Mouse (Mus musculus): Measurements from ENCODE around the gene Sult5a1.
"Not testable (repeated sequence)": the region's sequence is repeated elsewhere in the genome, so short reads cannot be mapped to it uniquely, and the experiment has no call there.

Gene Sult5a1

GRCm38 (mm10) chr8:123157888-123158465 is at the start of gene Sult5a1:
Sult5a1 (minus strand) TSS chr8:123158315.
- no peak for DNase-seq

DNA sequence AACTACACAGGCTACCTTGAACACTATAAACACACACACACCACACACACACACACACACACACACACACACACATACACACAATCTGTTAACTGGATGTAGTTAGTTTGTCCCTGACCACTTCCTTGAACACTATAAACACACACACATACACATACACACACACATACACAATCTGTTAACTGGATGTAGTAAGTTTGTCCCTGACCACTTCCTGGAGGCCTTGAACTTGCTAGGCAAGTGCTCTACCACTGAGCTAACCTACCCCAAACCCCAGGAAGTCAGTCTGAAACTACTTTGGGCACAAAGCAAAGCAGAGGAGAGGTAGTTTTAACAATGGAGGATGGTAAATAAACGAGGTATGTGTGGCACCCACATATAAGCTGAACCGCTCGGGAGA is 45.5 kb upstream of the Sult5a1 start:
- DNase-seq, result no peak

DNA sequence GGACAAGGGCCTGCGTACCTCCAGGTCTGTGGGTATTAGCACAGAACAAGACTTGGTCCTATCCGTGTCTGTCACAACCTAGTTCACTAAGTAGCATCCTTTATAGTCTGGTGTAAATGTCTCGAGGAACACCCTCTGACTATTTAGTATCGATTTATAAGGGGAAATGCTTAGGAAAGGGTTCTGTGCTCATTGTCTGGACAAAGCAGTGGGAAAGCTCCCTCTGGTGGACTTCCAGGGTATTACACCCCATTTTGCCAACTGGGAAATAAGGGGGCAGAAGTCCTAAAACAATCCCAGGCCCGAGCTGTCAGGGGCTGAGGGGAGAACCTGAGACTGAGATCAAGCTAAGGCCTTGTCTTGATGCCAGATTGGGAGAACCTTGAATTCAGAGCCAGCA is 44.2 kb upstream of the Sult5a1 start:
- peak; percentile 56 for DNase-seq

GRCm38 (mm10) chr8:123199864-123200263 is 41.7 kb upstream of the Sult5a1 start:
- no peak for DNase-seq

DNA sequence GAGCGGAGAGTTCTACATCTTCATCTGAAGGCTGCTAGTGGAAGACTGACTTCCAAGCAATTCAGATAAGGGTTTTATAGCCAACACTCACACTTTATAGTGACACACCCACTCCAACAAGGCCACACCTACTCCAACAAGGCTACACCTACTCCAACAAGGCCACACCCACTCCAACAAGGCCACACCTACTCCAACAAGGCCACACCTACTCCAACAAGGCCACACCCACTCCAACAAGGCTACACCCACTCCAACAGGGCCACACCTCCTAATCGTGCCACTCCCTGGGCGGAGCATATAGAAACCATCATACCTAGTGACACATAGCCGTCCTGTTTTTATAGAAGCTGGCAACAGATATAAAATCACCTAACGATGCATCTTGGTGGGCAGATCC is 38.9 kb upstream of the Sult5a1 start:
- DNase-seq, result not testable (repeated sequence)

DNA sequence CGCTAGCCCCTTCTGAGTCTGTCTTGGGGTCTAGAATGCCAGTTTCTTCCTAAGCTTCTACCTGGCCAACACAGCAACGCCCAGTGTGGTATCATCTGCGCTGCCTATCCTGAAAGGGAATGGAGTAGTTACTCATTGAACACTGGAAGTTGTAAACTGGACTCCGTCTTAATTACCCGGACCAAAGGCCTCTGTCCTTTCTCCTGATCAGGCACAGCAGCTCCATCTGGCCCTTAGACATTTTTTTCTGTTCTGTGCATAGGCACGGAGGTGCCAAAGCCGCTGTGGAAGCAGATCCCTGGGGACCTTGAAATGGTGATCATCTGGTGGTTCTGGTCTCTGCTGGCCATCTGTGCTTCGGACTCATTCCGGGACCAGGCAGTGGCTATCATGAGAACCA is 35.7 kb upstream of the Sult5a1 start:
- no peak for DNase-seq

DNA sequence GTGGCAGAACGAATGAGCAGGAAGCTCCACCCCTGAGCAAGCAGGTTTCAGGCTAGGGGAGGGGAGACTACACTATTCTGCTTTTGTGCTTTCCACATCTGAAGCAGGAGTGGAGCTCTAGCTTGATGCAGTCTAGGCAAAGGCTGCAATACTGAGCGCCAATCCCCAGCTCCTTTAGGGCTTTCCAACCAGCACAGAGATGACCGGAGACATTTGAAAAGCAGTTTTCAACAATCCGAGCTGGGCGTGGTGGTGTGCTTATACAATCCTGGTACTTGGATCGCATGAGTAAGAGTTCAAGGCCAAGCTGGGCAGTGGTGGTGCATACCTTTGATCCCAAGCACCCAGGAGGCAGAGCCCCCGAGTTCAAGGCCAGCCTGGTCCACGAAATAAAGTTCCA is 33.8 kb upstream of the Sult5a1 start:
- no peak for DNase-seq

- DNase-seq, result peak; percentile 35
Measured at GRCm38 (mm10) chr8:123190678-123191077, 32.6 kb upstream of the Sult5a1 start.

DNA sequence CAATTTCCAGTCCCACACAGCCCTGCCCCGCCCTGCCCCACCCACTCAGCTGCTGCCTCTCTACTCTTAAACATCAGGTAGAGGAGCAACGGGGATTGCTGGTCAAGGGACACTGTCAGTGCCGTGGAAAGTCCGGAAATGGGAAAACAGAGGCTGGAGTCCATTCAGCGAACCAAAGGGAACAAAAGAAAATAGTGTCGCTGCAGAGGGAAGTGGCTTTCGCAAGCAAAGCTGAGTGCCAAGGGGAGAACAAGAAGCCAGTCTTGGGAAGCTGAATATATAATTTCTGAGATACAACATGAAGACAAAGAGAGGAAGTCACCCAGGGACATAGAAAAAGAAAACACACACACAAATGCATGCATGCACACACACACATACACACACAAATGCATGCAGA is 30.7 kb upstream of the Sult5a1 start:
- no peak for DNase-seq

DNA sequence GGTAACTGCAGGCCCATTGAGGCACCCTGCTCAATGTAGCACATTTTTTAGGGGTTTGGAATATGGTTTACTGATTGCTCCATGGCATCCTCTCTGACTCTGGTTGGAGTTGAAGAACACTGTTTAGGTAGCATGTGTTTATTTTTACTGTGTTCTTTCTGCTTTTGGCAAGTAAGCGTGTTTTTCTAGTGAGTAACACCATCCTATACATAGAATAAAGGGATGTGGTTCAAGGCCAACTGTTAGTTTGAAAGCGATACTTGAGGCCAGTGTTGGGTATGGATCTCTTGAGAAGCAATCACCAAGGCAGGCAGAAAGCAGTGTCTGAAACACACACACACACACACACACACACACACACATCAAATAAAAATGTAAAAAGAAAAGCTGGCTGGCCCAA is 29.9 kb upstream of the Sult5a1 start:
- DNase-seq, result no peak

DNA sequence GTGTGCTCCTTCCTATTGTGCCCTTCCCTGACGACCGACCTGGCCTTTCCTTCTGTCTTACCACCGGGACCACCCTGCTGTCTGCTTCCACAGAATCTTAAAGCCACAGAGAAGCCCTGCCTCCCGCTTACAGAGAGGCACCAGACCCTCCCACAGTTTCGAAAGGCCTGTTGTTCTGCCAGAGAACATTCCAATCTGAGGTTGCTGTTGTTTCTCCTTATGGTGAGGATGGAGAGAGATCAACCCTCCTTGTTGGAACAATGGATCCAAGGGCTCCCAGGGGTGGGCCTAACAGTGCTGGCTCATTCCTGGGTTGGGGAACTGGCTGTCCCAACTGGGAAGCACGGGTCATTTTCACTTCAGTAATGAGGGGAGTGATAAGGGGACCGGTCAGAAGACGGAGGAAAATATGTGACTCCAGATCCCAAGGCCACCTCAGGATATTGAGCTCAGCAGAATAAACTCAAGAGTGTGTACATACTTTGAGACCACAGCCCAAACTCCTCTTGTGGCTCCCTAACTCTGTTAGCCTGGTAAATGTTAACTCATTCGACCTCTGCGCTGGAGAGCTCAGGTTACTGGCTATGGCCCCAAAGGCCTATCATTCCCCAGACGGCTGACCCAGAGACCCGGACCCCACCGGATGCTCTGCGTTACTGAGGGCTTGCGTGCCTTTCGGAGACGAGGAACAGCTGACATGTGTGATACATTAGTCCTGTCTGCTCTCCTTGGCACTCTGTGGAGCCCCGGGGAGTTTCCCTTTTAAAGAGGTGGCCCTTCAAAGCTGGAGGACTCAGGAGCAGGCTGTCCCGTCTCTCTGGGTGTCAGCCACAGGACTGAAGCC is 27.7 kb upstream of the Sult5a1 start, which contains the start of gene Dpep1:
Gene Dpep1, plus strand, starts transcription at position 677 of the 844 bp plus-strand sequence.
- no peak for DNase-seq

GRCm38 (mm10) chr8:123181391-123181790 is 23.3 kb upstream of the Sult5a1 start:
- no peak for DNase-seq

DNA sequence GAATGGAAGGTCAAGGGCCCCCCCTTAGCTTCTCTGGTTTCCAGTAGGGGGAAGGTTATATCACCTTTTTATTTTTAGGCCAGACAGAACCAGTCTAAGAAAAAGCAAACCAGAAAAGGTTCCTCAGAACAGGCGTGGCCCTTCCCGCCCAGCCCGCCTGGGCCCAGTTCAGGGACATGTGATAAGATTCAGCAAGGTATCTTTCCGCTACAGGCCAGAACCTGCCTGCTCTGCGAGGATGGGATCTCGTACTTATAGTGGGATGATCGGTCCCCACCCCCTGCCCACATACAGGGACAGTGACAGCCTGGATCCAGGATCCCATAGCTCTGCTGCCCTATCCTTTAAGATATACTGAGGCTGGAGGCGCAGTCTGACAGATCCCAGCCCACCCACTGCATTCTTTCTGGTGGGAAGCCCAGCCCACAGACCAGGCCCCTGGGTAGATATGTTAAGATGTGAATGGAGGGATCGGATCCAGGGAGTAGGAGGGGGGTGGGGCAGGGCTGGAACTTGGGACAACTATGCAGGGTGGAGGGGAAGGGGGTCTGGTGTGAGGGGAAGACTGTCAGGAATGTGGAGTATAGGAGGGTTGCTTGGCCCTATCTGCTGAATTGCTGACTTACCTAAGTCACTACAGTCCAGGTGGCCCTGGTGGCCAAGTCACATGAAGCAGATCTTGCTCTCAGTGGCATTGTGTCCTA is 1.9 kb downstream of the Sult5a1 start:
- no peak for DNase-seq

GRCm38 (mm10) chr8:123155177-123155576 is 2.9 kb downstream of the Sult5a1 start:
- DNase-seq, result no peak

DNA sequence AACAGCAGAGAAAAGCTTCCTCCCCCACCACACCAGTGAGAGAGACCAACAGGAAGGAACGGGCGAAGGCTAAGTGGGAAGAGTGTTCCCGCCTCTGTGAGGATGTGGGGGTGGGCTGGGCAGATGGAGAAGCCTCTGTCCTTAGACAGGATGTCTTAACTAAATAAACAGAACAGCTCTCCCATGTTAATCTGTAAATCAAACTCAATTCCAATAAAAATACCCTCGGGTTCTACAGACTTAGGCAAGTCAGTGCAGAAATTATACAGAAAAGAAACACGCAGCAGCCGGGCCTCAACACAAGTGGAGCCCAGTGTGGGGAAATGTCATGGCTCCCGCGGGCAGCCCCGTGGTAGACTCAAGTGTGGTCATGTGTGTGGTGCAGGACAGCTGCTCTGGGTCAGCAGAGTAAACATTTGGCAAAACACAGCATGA is 7.4 kb downstream of the Sult5a1 start:
- no peak for DNase-seq

DNA sequence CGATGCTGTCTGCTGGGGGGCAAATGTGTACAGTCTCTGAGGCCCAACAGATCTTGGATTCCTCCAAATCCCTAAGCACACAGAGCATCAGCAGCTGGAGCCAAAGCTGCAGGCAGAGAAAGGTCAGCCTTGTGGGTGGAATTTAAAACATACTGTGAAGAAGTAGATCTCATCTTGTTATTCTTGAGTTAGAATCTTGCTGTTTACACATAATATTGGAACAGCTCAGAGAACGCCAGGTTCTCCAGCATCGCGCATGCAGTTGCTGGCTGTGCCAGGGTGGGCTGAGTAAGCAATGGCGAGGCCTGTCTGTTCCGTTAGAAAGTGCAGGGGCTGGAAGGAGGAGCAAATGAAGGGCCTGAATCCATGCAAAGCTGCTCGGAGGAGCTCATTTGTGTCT is 11.7 kb downstream of the Sult5a1 start:
- no peak for DNase-seq

GRCm38 (mm10) chr8:123145279-123145678 is 12.8 kb downstream of the Sult5a1 start:
- no peak for DNase-seq

DNA sequence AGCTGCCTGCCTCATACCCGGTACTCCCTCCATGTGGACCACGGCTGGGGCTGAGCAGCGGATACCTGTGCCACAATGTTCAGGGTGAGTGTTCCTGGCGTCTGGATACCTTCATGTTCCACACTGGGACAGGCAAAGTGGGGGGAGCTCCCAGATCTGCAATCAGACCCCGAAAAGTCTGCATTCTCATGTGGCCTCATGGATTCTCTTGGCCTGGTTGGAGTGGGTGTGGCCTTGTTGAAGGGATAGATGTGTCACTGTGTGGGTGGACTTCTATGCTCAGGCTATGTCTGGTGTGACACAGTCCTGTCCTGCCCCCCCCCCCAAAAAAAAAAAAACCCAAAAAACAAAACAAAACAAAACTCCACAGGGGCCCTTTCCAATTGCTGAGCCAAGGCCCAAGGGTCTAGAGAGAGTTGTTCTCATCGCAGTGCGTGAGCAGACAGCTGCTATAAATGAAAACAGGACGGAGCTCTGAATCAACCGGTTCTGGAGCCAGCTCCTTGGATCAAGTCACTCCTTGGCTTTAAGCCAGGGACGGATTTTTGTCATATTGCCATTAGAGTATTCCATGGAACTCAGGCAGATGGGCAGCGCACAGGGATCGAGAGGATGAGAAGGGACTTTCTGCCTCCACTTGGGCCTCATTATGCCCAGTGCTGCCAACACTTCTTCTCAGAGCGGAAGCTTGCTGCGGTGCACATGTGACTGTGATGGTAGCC is 16.2 kb downstream of the Sult5a1 start:
- peak; percentile 68 for DNase-seq

DNA sequence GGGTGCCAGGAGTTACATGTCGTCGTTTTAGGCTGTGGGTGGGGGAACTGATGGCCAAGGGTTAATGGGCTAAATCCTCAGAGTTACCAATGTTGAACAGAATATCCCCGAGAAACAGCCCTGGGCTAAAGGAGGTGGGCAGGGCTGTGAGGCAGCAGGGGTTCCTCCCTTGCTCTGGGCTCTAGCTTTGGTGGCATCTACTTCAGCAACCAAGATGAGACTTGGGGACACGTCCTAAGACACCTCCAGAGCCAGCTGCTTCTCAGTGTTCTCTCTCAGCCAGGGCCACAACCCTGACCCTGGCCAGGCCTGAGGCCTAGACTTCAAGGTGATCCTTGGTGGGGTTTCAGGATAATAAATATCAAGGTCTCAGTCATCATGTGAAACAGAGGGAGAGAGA is 19.4 kb downstream of the Sult5a1 start:
- no peak for DNase-seq

- DNase-seq, result no peak
Measured at GRCm38 (mm10) chr8:123137645-123138077, 20.5 kb downstream of the Sult5a1 start.

- DNase-seq, result no peak
Measured at GRCm38 (mm10) chr8:123136287-123136686, 21.8 kb downstream of the Sult5a1 start.

GRCm38 (mm10) chr8:123135806-123136205 is 22.3 kb downstream of the Sult5a1 start:
- no peak for DNase-seq

GRCm38 (mm10) chr8:123135406-123135805 is 22.7 kb downstream of the Sult5a1 start:
- DNase-seq, result no peak
